Mouse (Mus musculus) midbrain, embryonic 12.5 days (tissue): ENCODE data around the gene Myh1. TPM values are rescaled to one million over a fixed set of nuclear protein-coding genes. Genes with fewer than 3 reads are reported as not detected.

ENCODE experiments used
- ATAC-seq: fragments of 200-750 bp; cut with Nextera tagmentation; 2 replicates; pipeline ENCODE4 v1.8.0; 2017; ENCODE audit warnings: low read depth, moderate TSS enrichment, moderate library complexity; ENCODE audit not compliant: low FRiP score
- H3K27ac ChIP-seq: fragments of 300-500 bp; sonication (generic); replicated peaks from 2 replicates; pipeline ENCODE4 v1.5.1; 2016; ENCODE audit warnings: mild to moderate bottlenecking
- H3K27me3 ChIP-seq: fragments of 300-500 bp; sonication (generic); 2 replicates; pipeline ENCODE4 v1.6.1; 2016; ENCODE audit warnings: mild to moderate bottlenecking
- H3K36me3 ChIP-seq: fragments of 300-500 bp; sonication (generic); 2 replicates; pipeline ENCODE4 v1.6.1; 2016
- H3K4me1 ChIP-seq: fragments of 300-500 bp; sonication (generic); 2 replicates; pipeline ENCODE4 v1.6.1; 2016
- H3K4me2 ChIP-seq: fragments of 300-500 bp; sonication (generic); replicated peaks from 2 replicates; pipeline ENCODE4 v1.6.1; 2016; ENCODE audit warnings: mild to moderate bottlenecking, moderate library complexity
- H3K4me3 ChIP-seq: fragments of 300-500 bp; sonication (generic); 2 replicates; pipeline ENCODE4 v1.5.1; 2016; ENCODE audit warnings: mild to moderate bottlenecking
- H3K9ac ChIP-seq: fragments of 300-500 bp; sonication (generic); replicated peaks from 2 replicates; pipeline ENCODE4 v1.6.1; 2016; ENCODE audit warnings: mild to moderate bottlenecking, moderate library complexity
- H3K9me3 ChIP-seq: fragments of 300-500 bp; sonication (generic); 2 replicates; pipeline ENCODE4 v1.6.1; 2016; ENCODE audit warnings: mild to moderate bottlenecking
- WGBS: fragments of 180-500 bp; shearing (Covaris S2); methylation state at CpG from one replicate; pipeline ENCODE4 v1.1.7; 2016; 5-methylcytosine and 5-hydroxymethylcytosine counted together
- polyA plus RNA-seq: library from polyadenylated mRNA; unstranded; fragments of >200 nt; fragmentation: Nextera tagmentation; extraction: Ambion mirVana; gene quantifications from 2 replicates; pipeline ENCODE4 v1.2.1, GENCODE M21; 2016

Myh1 gene
- polyA plus RNA-seq, 1 experiment from 2014 or later = not detected

- no peak overlapping the region for H3K9ac ChIP-seq
- ATAC-seq = no peak
- H3K27me3 ChIP-seq = no peaks in the 10 kb centered on the region
- 92% methylated on average over 9 of the region's 9 CpGs for WGBS
- no peak overlapping the region for H3K4me2 ChIP-seq
- H3K36me3 ChIP-seq = no peaks in the 10 kb centered on the region
- H3K4me3 ChIP-seq = no peak overlapping the region
- no peak overlapping the region for H3K27ac ChIP-seq
- no peaks in the 10 kb centered on the region for H3K4me1 ChIP-seq
- no peaks in the 10 kb centered on the region for H3K9me3 ChIP-seq
Measured at GRCm38 (mm10) chr11:67236799-67237198, 36.9 kb downstream of the Myh1 start.

GRCm38 (mm10) chr11:67237481-67238079 is 37.7 kb downstream of the Myh1 start, which contains the start of gene Myh4:
Gene Myh4 (plus strand): TSS chr11:67238029.
- no peaks in the 10 kb centered on the region for H3K9me3 ChIP-seq
- H3K27ac ChIP-seq = no peak within 1 kb of the TSS
- WGBS = 79% methylated on average over 5 of the region's 5 CpGs
- no peaks in the 10 kb centered on the region for H3K4me1 ChIP-seq
- no peak within 1 kb of the TSS for H3K4me3 ChIP-seq
- H3K9ac ChIP-seq = no peak within 1 kb of the TSS
- no peak within 1 kb of the TSS for H3K4me2 ChIP-seq
- no peaks in the 10 kb centered on the region for H3K36me3 ChIP-seq
- no peak for ATAC-seq
- H3K27me3 ChIP-seq = no peaks in the 10 kb centered on the region

GRCm38 (mm10) chr11:67241051-67241450 is 41.2 kb downstream of the Myh1 start:
- 96% methylated on average over 6 of the region's 6 CpGs for WGBS
- Histone ChIP-seq H3K27me3 (no peaks in the 10 kb centered on the region), H3K4me3 (no peak overlapping the region), H3K4me1 (no peaks in the 10 kb centered on the region), H3K4me2 (no peak overlapping the region), H3K27ac (no peak overlapping the region), H3K9me3 (no peaks in the 10 kb centered on the region), H3K36me3 (no peaks in the 10 kb centered on the region), H3K9ac (no peak overlapping the region)
- ATAC-seq = no peak

- ATAC-seq = no peak
- Histone ChIP-seq H3K9me3 (no peaks in the 10 kb centered on the region), H3K4me1 (no peaks in the 10 kb centered on the region), H3K27me3 (no peaks in the 10 kb centered on the region), H3K4me3 (no peak overlapping the region), H3K4me2 (no peak overlapping the region), H3K9ac (no peak overlapping the region), H3K27ac (no peak overlapping the region), H3K36me3 (no peaks in the 10 kb centered on the region)
- WGBS = 93% methylated on average over 4 of the region's 4 CpGs
Measured at GRCm38 (mm10) chr11:67253691-67254090, 53.8 kb downstream of the Myh1 start.

- no peak overlapping the region for H3K9ac ChIP-seq
- H3K36me3 ChIP-seq = no peaks in the 10 kb centered on the region
- H3K4me1 ChIP-seq = no peaks in the 10 kb centered on the region
- WGBS = 90% methylated on average over 7 of the region's 7 CpGs
- no peak overlapping the region for H3K4me3 ChIP-seq
- no peak for ATAC-seq
- no peak overlapping the region for H3K27ac ChIP-seq
- H3K4me2 ChIP-seq = no peak overlapping the region
- H3K9me3 ChIP-seq = no peaks in the 10 kb centered on the region
- no peaks in the 10 kb centered on the region for H3K27me3 ChIP-seq
Measured at GRCm38 (mm10) chr11:67257048-67257447, 57.2 kb downstream of the Myh1 start.

GRCm38 (mm10) chr11:67260956-67261355 is 61.1 kb downstream of the Myh1 start:
- H3K9ac ChIP-seq = no peak overlapping the region
- 83% methylated on average over 6 of the region's 6 CpGs for WGBS
- no peak overlapping the region for H3K27ac ChIP-seq
- H3K36me3 ChIP-seq = no peaks in the 10 kb centered on the region
- no peaks in the 10 kb centered on the region for H3K27me3 ChIP-seq
- no peak overlapping the region for H3K4me2 ChIP-seq
- H3K9me3 ChIP-seq = no peaks in the 10 kb centered on the region
- ATAC-seq = no peak
- H3K4me3 ChIP-seq = no peak overlapping the region
- no peaks in the 10 kb centered on the region for H3K4me1 ChIP-seq

Other genes with a start within 250 kb of the Myh1 start
- gene Tmem238l, start 243.4 kb upstream of the Myh1 start, polyA plus RNA-seq = not detected in 2 replicates
- 1.2 and 1.3 TPM in 2 replicates for gene Tmem220, start 174.9 kb upstream of the Myh1 start, polyA plus RNA-seq
- 34.8 and 37.5 TPM in 2 replicates for gene Adprm, start 147.5 kb upstream of the Myh1 start, polyA plus RNA-seq
- gene Sco1, start 147.4 kb upstream of the Myh1 start, polyA plus RNA-seq = 17.5 and 19.8 TPM in 2 replicates
- 0.71 and 0.75 TPM in 2 replicates for gene Myh3, start 121.8 kb upstream of the Myh1 start, polyA plus RNA-seq
- gene Myh2, start 29.0 kb upstream of the Myh1 start, polyA plus RNA-seq = 0.09 and 0.14 TPM in 2 replicates
- 0.03 TPM in 1 of 2 replicates, not detected in the other for gene Myh4, start 38.0 kb downstream of the Myh1 start, polyA plus RNA-seq
- gene Myh8, start 77.1 kb downstream of the Myh1 start, polyA plus RNA-seq = 0.27 and 0.39 TPM in 2 replicates
- gene Myh13, start 121.6 kb downstream of the Myh1 start, polyA plus RNA-seq = 0.04 TPM in 1 of 2 replicates, not detected in the other